ENCODE assay signal across 11 mouse cellular contexts in genomic region chr19:9938156-9938823, GRCm38 (mm10). TPM values are rescaled to one million over a fixed set of nuclear protein-coding genes. Genes with fewer than 3 reads are reported as not detected.
A peak's percentile ranks its signal among the peaks of the same experiment; 100 is the strongest.
DNase-seq lines count a peak whose midpoint lies in the region; ATAC-seq and TF ChIP-seq lines count a peak whose summit lies in the region.
"Had no signal": no experiment of that assay in that cellular context is flagged by ENCODE, and none has a peak within 500 bp of the region (broad histone marks: within the 10 kb centered on the region; RNA-seq: fewer than 3 reads in every experiment).

No protein-coding gene starts in this region.

- no peaks in the 10 kb centered on the region for H3K4me1 ChIP-seq in midbrain, postnatal 0 days (ENCODE audit: insufficient read depth, low read length)
- H3K4me1 ChIP-seq in forebrain, embryonic 15.5 days, result no peaks in the 10 kb centered on the region
- H3K4me1 ChIP-seq: neural tube, embryonic 15.5 days had no signal

- no peak overlapping the region; the same call in 1 of the 2 replicates for H3K4me3 ChIP-seq in layer of hippocampus, adult 2 months
- H3K4me3 ChIP-seq in midbrain, postnatal 0 days (ENCODE audit: low read depth, low read length), result no peak overlapping the region
- no peak overlapping the region for H3K4me3 ChIP-seq in forebrain, embryonic 15.5 days
- H3K4me3 ChIP-seq: hindbrain, embryonic 12.5 days; neural tube, embryonic 15.5 days had no signal

- H3K27me3 ChIP-seq in midbrain, postnatal 0 days (ENCODE audit: insufficient read depth, low read length), result no peaks in the 10 kb centered on the region
- H3K27me3 ChIP-seq in forebrain, embryonic 15.5 days, result no peaks in the 10 kb centered on the region
- H3K27me3 ChIP-seq: hindbrain, embryonic 12.5 days; neural tube, embryonic 15.5 days had no signal

- no peaks in the 10 kb centered on the region for H3K36me3 ChIP-seq in midbrain, postnatal 0 days (ENCODE audit: insufficient read depth, low read length)
- H3K36me3 ChIP-seq in forebrain, embryonic 15.5 days, result no peaks in the 10 kb centered on the region
- H3K36me3 ChIP-seq: hindbrain, embryonic 12.5 days; neural tube, embryonic 15.5 days had no signal

- 83% methylated on average over 6 of the region's 6 CpGs for WGBS in midbrain, postnatal 0 days
- 87% methylated on average over 6 of the region's 6 CpGs for WGBS in forebrain, embryonic 15.5 days

- H3K9ac ChIP-seq in midbrain, postnatal 0 days (replicated peaks; ENCODE audit: low read length, poor library complexity, severe bottlenecking), result no peak overlapping the region
- H3K9ac ChIP-seq in forebrain, embryonic 15.5 days (replicated peaks), result no peak overlapping the region
- H3K9ac ChIP-seq: hindbrain, embryonic 12.5 days; neural tube, embryonic 15.5 days had no signal

- DNase-seq in layer of hippocampus, adult 2 months (ENCODE audit: low spot score in 2 of 2), result no peak
- no peak for DNase-seq in layer of hippocampus, adult 8-10 months (ENCODE audit: low spot score in 2 of 2)
- peak; percentile 64 for DNase-seq in naive thymus-derived CD4-positive, alpha-beta T cell, adult 2 months (ENCODE audit: low read depth)
- DNase-seq in midbrain, postnatal 0 days (ENCODE audit: low spot score), result no peak
- no peak for DNase-seq in cerebellum, adult 11-12 months

- peak overlapping the region; percentile 68 for H3K27ac ChIP-seq in layer of hippocampus, adult 2 months
- no peak overlapping the region for H3K27ac ChIP-seq in midbrain, postnatal 0 days (ENCODE audit: low read depth, low read length)
- no peak overlapping the region for H3K27ac ChIP-seq in forebrain, embryonic 15.5 days (replicated peaks)
- H3K27ac ChIP-seq: hindbrain, embryonic 12.5 days; kidney, postnatal 0 days; neural tube, embryonic 15.5 days had no signal

- no peak overlapping the region for H3K4me2 ChIP-seq in midbrain, postnatal 0 days (ENCODE audit: low read depth, low read length, poor library complexity, severe bottlenecking)
- no peak overlapping the region for H3K4me2 ChIP-seq in forebrain, embryonic 15.5 days (replicated peaks)
- H3K4me2 ChIP-seq: hindbrain, embryonic 12.5 days; neural tube, embryonic 15.5 days had no signal

- TF ChIP-seq CTCF in layer of hippocampus, adult 2 months (conservative IDR thresholded peaks at IDR 0.05), result no peak
- no peak for TF ChIP-seq CTCF in midbrain, postnatal 0 days (IDR thresholded peaks at IDR 0.05)

- H3K9me3 ChIP-seq in midbrain, postnatal 0 days (ENCODE audit: low read length), result no peaks in the 10 kb centered on the region
- no peaks in the 10 kb centered on the region for H3K9me3 ChIP-seq in forebrain, embryonic 15.5 days
- H3K9me3 ChIP-seq: hindbrain, embryonic 12.5 days; neural tube, embryonic 15.5 days had no signal

- ATAC-seq in CD4-positive, CD25-positive, alpha-beta regulatory T cell, adult 4 months, result peak; percentile 26
- ATAC-seq in activated CD4-positive, CD25-positive, alpha-beta regulatory T cell, adult 4 months, result peak; percentile 28
- no peak for ATAC-seq in midbrain, postnatal 0 days (ENCODE audit: low FRiP score)
- no peak for ATAC-seq in forebrain, embryonic 15.5 days (replicated peaks)

RNA-seq across cellular contexts. Expression of gene Incenp, which starts 38.9 kb away (rescaled TPM):
- 10 to 100 TPM; 13.9 to 14.0 TPM for total RNA-seq in layer of hippocampus, adult 2 months (2021)
- 10 to 100 TPM; 14.0 to 20.4 (median 17.7) TPM for total RNA-seq in layer of hippocampus, adult 8-10 months (2022)
- polyA plus RNA-seq in CD4-positive, CD25-positive, alpha-beta regulatory T cell, adult 4 months (2017; shearing (Covaris generic)), result 10 to 100 TPM; 12.8 to 17.5 TPM
- 10 to 100 TPM; 30.3 to 31.9 TPM for polyA plus RNA-seq in activated CD4-positive, CD25-positive, alpha-beta regulatory T cell, adult 4 months (2017; shearing (Covaris generic))
- 11.0 and 20.0 TPM in 2 replicates for total RNA-seq in midbrain, postnatal 0 days (2014; rRNA removed)
- 13.3 and 13.8 TPM in 2 replicates for polyA plus RNA-seq in midbrain, postnatal 0 days (2015; fragmentation: Nextera tagmentation; extraction: Ambion mirVana)
- polyA plus RNA-seq in forebrain, embryonic 15.5 days (2015; fragmentation: Nextera tagmentation; extraction: Ambion mirVana), result 51.9 and 62.4 TPM in 2 replicates

RNA-seq across cellular contexts. Expression of gene Fth1, which starts 42.1 kb away (rescaled TPM):
- total RNA-seq in layer of hippocampus, adult 2 months (2021), result 1,000 to 10,000 TPM; 3,170 to 3,409 TPM
- 1,000 to 10,000 TPM; 3,051 to 4,196 (median 3,526) TPM for total RNA-seq in layer of hippocampus, adult 8-10 months (2022)
- polyA plus RNA-seq in CD4-positive, CD25-positive, alpha-beta regulatory T cell, adult 4 months (2017; shearing (Covaris generic)), result 1,000 to 10,000 TPM; 2,170 to 2,387 TPM
- 1,000 to 10,000 TPM; 1,834 to 2,304 TPM for polyA plus RNA-seq in activated CD4-positive, CD25-positive, alpha-beta regulatory T cell, adult 4 months (2017; shearing (Covaris generic))
- total RNA-seq in midbrain, postnatal 0 days (2014; rRNA removed), result 337 and 436 TPM in 2 replicates
- 2,585 and 2,689 TPM in 2 replicates for polyA plus RNA-seq in midbrain, postnatal 0 days (2015; fragmentation: Nextera tagmentation; extraction: Ambion mirVana)
- polyA plus RNA-seq in forebrain, embryonic 15.5 days (2015; fragmentation: Nextera tagmentation; extraction: Ambion mirVana), result 1,475 and 1,516 TPM in 2 replicates

Comparison
In these comparisons a context has a peak if more than half of its experiments do, and no peak if none do; other contexts are left out.
1. ATAC-seq: peak in CD4-positive, CD25-positive, alpha-beta regulatory T cell, adult 4 months (single experiment) and activated CD4-positive, CD25-positive, alpha-beta regulatory T cell, adult 4 months (single experiment); none in midbrain, postnatal 0 days (single experiment) and forebrain, embryonic 15.5 days (single experiment).